Mouse (Mus musculus) cerebellum, adult 9-11 months (tissue): ENCODE results near the gene Nphs2.
"Not testable (repeated sequence)": the region's sequence is repeated elsewhere in the genome, so short reads cannot be mapped to it uniquely, and the experiment has no call there.

ENCODE experiments used
- DNase-seq: peaks from one replicate; pipeline ENCODE4 v3.0.0; 2022

Nphs2 gene

GRCm38 (mm10) chr1:156310630-156311029 is at the start of gene Nphs2:
Nphs2 (plus strand) TSS chr1:156310727.
- no peak for DNase-seq

GRCm38 (mm10) chr1:156263352-156263751 is 47.2 kb upstream of the Nphs2 start:
- DNase-seq, result peak; percentile 34

GRCm38 (mm10) chr1:156263946-156264345 is 46.6 kb upstream of the Nphs2 start:
- DNase-seq, result no peak

GRCm38 (mm10) chr1:156268546-156268945 is 42.0 kb upstream of the Nphs2 start:
- not testable (repeated sequence) for DNase-seq

- no peak for DNase-seq
Observed at GRCm38 (mm10) chr1:156270471-156270870, 40.1 kb upstream of the Nphs2 start.

- no peak for DNase-seq
Observed at GRCm38 (mm10) chr1:156271654-156272053, 38.9 kb upstream of the Nphs2 start.

- no peak for DNase-seq
Observed at GRCm38 (mm10) chr1:156273647-156274046, 36.9 kb upstream of the Nphs2 start.

GRCm38 (mm10) chr1:156280131-156280530 is 30.4 kb upstream of the Nphs2 start:
- DNase-seq, result no peak

GRCm38 (mm10) chr1:156284207-156284606 is 26.3 kb upstream of the Nphs2 start:
- DNase-seq, result no peak

- DNase-seq, result no peak
Observed at GRCm38 (mm10) chr1:156284851-156285540, 25.5 kb upstream of the Nphs2 start.

GRCm38 (mm10) chr1:156285541-156285896 is 25.0 kb upstream of the Nphs2 start:
- DNase-seq, result no peak

GRCm38 (mm10) chr1:156288556-156289221 is 21.8 kb upstream of the Nphs2 start:
- DNase-seq, result no peak

- DNase-seq, result not testable (repeated sequence)
Observed at GRCm38 (mm10) chr1:156289222-156289587, 21.3 kb upstream of the Nphs2 start.

GRCm38 (mm10) chr1:156290016-156290415 is 20.5 kb upstream of the Nphs2 start:
- DNase-seq, result no peak

- DNase-seq, result peak; percentile 5
Observed at GRCm38 (mm10) chr1:156302911-156303749, 7.4 kb upstream of the Nphs2 start, which contains the start of gene Tdrd5. Tdrd5 (minus strand) TSS chr1:156303664.

- DNase-seq, result no peak
Observed at GRCm38 (mm10) chr1:156308595-156308994, 1.9 kb upstream of the Nphs2 start.

- no peak for DNase-seq
Observed at GRCm38 (mm10) chr1:156323126-156323525, 12.6 kb downstream of the Nphs2 start.

- no peak for DNase-seq
Observed at GRCm38 (mm10) chr1:156340847-156341246, 30.3 kb downstream of the Nphs2 start.

- DNase-seq, result no peak
Observed at GRCm38 (mm10) chr1:156344433-156344832, 33.9 kb downstream of the Nphs2 start.

GRCm38 (mm10) chr1:156345633-156346032 is 35.1 kb downstream of the Nphs2 start:
- no peak for DNase-seq

- DNase-seq, result no peak
Observed at GRCm38 (mm10) chr1:156349031-156349430, 38.5 kb downstream of the Nphs2 start.

- DNase-seq, result no peak
Observed at GRCm38 (mm10) chr1:156350441-156350840, 39.9 kb downstream of the Nphs2 start.

GRCm38 (mm10) chr1:156352466-156352865 is 41.9 kb downstream of the Nphs2 start:
- no peak for DNase-seq

GRCm38 (mm10) chr1:156365740-156366139 is 55.2 kb downstream of the Nphs2 start, which contains the start of gene Gm2000:
Gm2000 (plus strand) TSS chr1:156366040.
- no peak for DNase-seq
